In genomic region chr2:160366980-160367338, GRCm38 (mm10) we compare ENCODE assay signal across 7 mouse cellular contexts. TPM values are rescaled to one million over a fixed set of nuclear protein-coding genes. Genes with fewer than 3 reads are reported as not detected.
DNase-seq lines count a peak whose midpoint lies in the region; ATAC-seq and TF ChIP-seq lines count a peak whose summit lies in the region.

Mafb (minus strand) TSS chr2:160367065.

- no peaks in the 10 kb centered on the region for H3K9me3 ChIP-seq in embryonic facial prominence, embryonic 14.5 days (ENCODE audit: control insufficient read depth, low read length)
- H3K9me3 ChIP-seq in heart, embryonic 10.5 days = no peaks in the 10 kb centered on the region
- H3K9me3 ChIP-seq in kidney, embryonic 14.5 days (ENCODE audit: control insufficient read depth, low read length) = no peaks in the 10 kb centered on the region
- no peaks in the 10 kb centered on the region for H3K9me3 ChIP-seq in limb, embryonic 14.5 days (ENCODE audit: control insufficient read depth, low read length)
- no peaks in the 10 kb centered on the region for H3K9me3 ChIP-seq in midbrain, embryonic 15.5 days

- 0% methylated on average over 19 of the region's 37 CpGs for WGBS in embryonic facial prominence, embryonic 14.5 days
- 0% methylated on average over 25 of the region's 37 CpGs for WGBS in heart, embryonic 10.5 days
- 1% methylated on average over 32 of the region's 37 CpGs for WGBS in kidney, embryonic 14.5 days
- WGBS in limb, embryonic 14.5 days = under 1% methylated on average over 31 of the region's 37 CpGs
- 1% methylated on average over 36 of the region's 37 CpGs for WGBS in midbrain, embryonic 15.5 days

- TF ChIP-seq POLR2A in limb, embryonic 14.5 days (IDR thresholded peaks at IDR 0.05; ENCODE audit: borderline replicate concordance, extremely low read depth, insufficient read depth, insufficient read length) = peak; percentile 97

- H3K4me3 ChIP-seq in embryonic facial prominence, embryonic 14.5 days (ENCODE audit: low read depth, low read length) = peak within 1 kb of the TSS; percentile 65
- peak within 1 kb of the TSS; percentile 71 for H3K4me3 ChIP-seq in heart, embryonic 10.5 days
- peak within 1 kb of the TSS; percentile 58 for H3K4me3 ChIP-seq in kidney, embryonic 14.5 days (ENCODE audit: low read length)
- peak within 1 kb of the TSS; percentile 67 for H3K4me3 ChIP-seq in limb, embryonic 14.5 days (replicated peaks; ENCODE audit: low read length)
- H3K4me3 ChIP-seq in midbrain, embryonic 15.5 days = peak within 1 kb of the TSS; percentile 63

- peak within 1 kb of the TSS; percentile 81 for H3K9ac ChIP-seq in embryonic facial prominence, embryonic 14.5 days (ENCODE audit: low read depth, low read length)
- peak within 1 kb of the TSS; percentile 76 for H3K9ac ChIP-seq in kidney, embryonic 14.5 days (ENCODE audit: low read depth, low read length)
- H3K9ac ChIP-seq in limb, embryonic 14.5 days (ENCODE audit: low read depth, low read length, severe bottlenecking) = peak within 1 kb of the TSS; percentile 76
- H3K9ac ChIP-seq in midbrain, embryonic 15.5 days = peak within 1 kb of the TSS; percentile 64

- peaks cover 6% of the 10 kb centered on the region; the same call in 1 of the 2 replicates for H3K36me3 ChIP-seq in embryonic facial prominence, embryonic 14.5 days (ENCODE audit: control insufficient read depth, insufficient read depth, low read length)
- no peaks in the 10 kb centered on the region for H3K36me3 ChIP-seq in heart, embryonic 10.5 days
- H3K36me3 ChIP-seq in kidney, embryonic 14.5 days (ENCODE audit: control insufficient read depth, insufficient read depth, low read length) = no peaks in the 10 kb centered on the region
- 0 out of 2 replicates have a peak, but pooled peaks cover 4% of the 10 kb centered on the region for H3K36me3 ChIP-seq in limb, embryonic 14.5 days (ENCODE audit: control insufficient read depth, insufficient read depth, low read length)
- H3K36me3 ChIP-seq in midbrain, embryonic 15.5 days (replicated peaks) = no peaks in the 10 kb centered on the region

- peak; percentile 93 for ATAC-seq in embryonic facial prominence, embryonic 14.5 days (ENCODE audit: low read depth)
- peak; percentile 90 for ATAC-seq in kidney, embryonic 14.5 days (ENCODE audit: low FRiP score, low TSS enrichment)
- peak; percentile 93 for ATAC-seq in limb, embryonic 14.5 days (ENCODE audit: low FRiP score, low read depth)
- peak; percentile 93 for ATAC-seq in midbrain, embryonic 15.5 days (replicated peaks)

- H3K4me1 ChIP-seq in embryonic facial prominence, embryonic 14.5 days (ENCODE audit: control insufficient read depth, insufficient read depth, low read length) = peaks cover 4% of the 10 kb centered on the region; the same call in 1 of the 2 replicates
- peaks cover 47% of the 10 kb centered on the region for H3K4me1 ChIP-seq in heart, embryonic 10.5 days
- H3K4me1 ChIP-seq in kidney, embryonic 14.5 days (ENCODE audit: control insufficient read depth, insufficient read depth, low read length) = peaks cover 11% of the 10 kb centered on the region; the same call in 1 of the 2 replicates
- H3K4me1 ChIP-seq in limb, embryonic 14.5 days (ENCODE audit: control insufficient read depth, insufficient read depth, low read length) = peaks cover 10% of the 10 kb centered on the region
- H3K4me1 ChIP-seq in midbrain, embryonic 15.5 days = peaks cover 56% of the 10 kb centered on the region

- peak; percentile 86 for DNase-seq in brain, adult 2 months (ENCODE audit: low read depth, low spot score)
- peak; percentile 97 for DNase-seq in embryonic facial prominence, embryonic 14.5 days (ENCODE audit: low spot score)
- peak; percentile 94 for DNase-seq in heart, embryonic 10.5 days (ENCODE audit: low spot score)
- peak; percentile 96 for DNase-seq in limb, embryonic 14.5 days (ENCODE audit: low spot score)
- peak; percentile 18 to 70 for DNase-seq in spleen, postnatal 10 days (ENCODE audit: low spot score in 2 of 2)

- H3K27ac ChIP-seq in embryonic facial prominence, embryonic 14.5 days (replicated peaks; ENCODE audit: low read depth, low read length) = peak within 1 kb of the TSS; percentile 88
- peak within 1 kb of the TSS; percentile 87 for H3K27ac ChIP-seq in heart, embryonic 10.5 days
- H3K27ac ChIP-seq in kidney, embryonic 14.5 days (ENCODE audit: low read depth, low read length) = peak within 1 kb of the TSS; percentile 76
- H3K27ac ChIP-seq in limb, embryonic 14.5 days (replicated peaks; ENCODE audit: low read depth, low read length) = peak within 1 kb of the TSS; percentile 81
- H3K27ac ChIP-seq in midbrain, embryonic 15.5 days = peak within 1 kb of the TSS; percentile 84

- peaks cover 75% of the 10 kb centered on the region for H3K27me3 ChIP-seq in embryonic facial prominence, embryonic 14.5 days (replicated peaks; ENCODE audit: control insufficient read depth, insufficient read depth, low read length)
- peaks cover 84% of the 10 kb centered on the region for H3K27me3 ChIP-seq in heart, embryonic 10.5 days (ENCODE audit: insufficient read depth, poor library complexity, severe bottlenecking)
- H3K27me3 ChIP-seq in kidney, embryonic 14.5 days (ENCODE audit: control insufficient read depth, insufficient read depth, low read length) = peaks cover 58% of the 10 kb centered on the region
- H3K27me3 ChIP-seq in limb, embryonic 14.5 days (ENCODE audit: control insufficient read depth, insufficient read depth, low read length) = peaks cover 72% of the 10 kb centered on the region
- peaks cover 57% of the 10 kb centered on the region for H3K27me3 ChIP-seq in midbrain, embryonic 15.5 days (replicated peaks)

- H3K4me2 ChIP-seq in embryonic facial prominence, embryonic 14.5 days (ENCODE audit: low read depth, low read length) = peak within 1 kb of the TSS; percentile 99
- H3K4me2 ChIP-seq in kidney, embryonic 14.5 days (replicated peaks; ENCODE audit: low read depth, low read length) = peak within 1 kb of the TSS; percentile 97
- peak within 1 kb of the TSS; percentile 97 for H3K4me2 ChIP-seq in limb, embryonic 14.5 days (replicated peaks; ENCODE audit: low read depth, low read length, severe bottlenecking)
- H3K4me2 ChIP-seq in midbrain, embryonic 15.5 days = peak within 1 kb of the TSS; percentile 97

RNA-seq across cellular contexts. Expression of gene Mafb, which starts in this region (rescaled TPM):
- 16.9 and 18.5 TPM in 2 replicates for polyA plus RNA-seq in embryonic facial prominence, embryonic 14.5 days (2014; fragmentation: Nextera tagmentation; extraction: Ambion mirVana)
- polyA plus RNA-seq in heart, embryonic 10.5 days (2016; fragmentation: Nextera tagmentation; extraction: Ambion mirVana) = 4.6 and 5.5 TPM in 2 replicates
- 23.0 and 33.2 TPM in 2 replicates for polyA plus RNA-seq in kidney, embryonic 14.5 days (2014; fragmentation: Nextera tagmentation; extraction: Ambion mirVana)
- polyA plus RNA-seq in limb, embryonic 14.5 days (2012; rRNA removed) = 20.8 and 26.8 TPM in 2 replicates
- 24.5 and 28.3 TPM in 2 replicates for polyA plus RNA-seq in limb, embryonic 14.5 days (2014; fragmentation: Nextera tagmentation; extraction: Ambion mirVana)
- 6.5 TPM in 2 replicates for polyA plus RNA-seq in midbrain, embryonic 15.5 days (2015; fragmentation: Nextera tagmentation; extraction: Ambion mirVana)

Comparison
In these comparisons a context has a peak if more than half of its experiments do, and no peak if none do; other contexts are left out.
1. Peak in every context shown above with its lines: DNase-seq, ATAC-seq, H3K4me3 ChIP-seq and H3K27ac ChIP-seq.
2. DNase-seq: peak in every context shown above with its lines; median percentile 97 in embryonic facial prominence, embryonic 14.5 days; 96 in limb, embryonic 14.5 days; 94 in heart, embryonic 10.5 days; 86 in brain, adult 2 months; 44 in spleen, postnatal 10 days.